Mouse (Mus musculus) hindbrain, embryonic 14.5 days (tissue): Measurements from ENCODE around the gene Mdn1. TPM values are rescaled to one million over a fixed set of nuclear protein-coding genes. Genes with fewer than 3 reads are reported as not detected.

ENCODE experiments used
- ATAC-seq: fragments of 200-750 bp; cut with Nextera tagmentation; 2 replicates; pipeline ENCODE4 v1.8.0; 2017; ENCODE audit warnings: moderate number of reproducible peaks, mild to moderate bottlenecking, moderate TSS enrichment, moderate library complexity; ENCODE audit not compliant: low FRiP score
- DNase-seq: peaks from one replicate; pipeline ENCODE4 v3.0.0-alpha.2; 2015; ENCODE audit warnings: low spot score
- H3K27ac ChIP-seq: fragments of 300-500 bp; sonication (generic); 2 replicates; pipeline ENCODE4 v1.5.1; 2014; ENCODE audit warnings: mild to moderate bottlenecking, moderate library complexity
- H3K27me3 ChIP-seq: fragments of 300-500 bp; sonication (generic); 2 replicates; pipeline ENCODE4 v1.6.1; 2014; ENCODE audit warnings: mild to moderate bottlenecking, low read length, mixed read lengths; ENCODE audit not compliant: control insufficient read depth, insufficient read depth
- H3K36me3 ChIP-seq: fragments of 300-500 bp; sonication (generic); replicated peaks from 2 replicates; pipeline ENCODE4 v1.6.1; 2014; ENCODE audit not compliant: control insufficient read depth, insufficient read depth
- H3K4me1 ChIP-seq: fragments of 300-500 bp; sonication (generic); replicated peaks from 2 replicates; pipeline ENCODE4 v1.6.1; 2014; ENCODE audit warnings: antibody characterized with exemption, low read length, mixed read lengths; ENCODE audit not compliant: control insufficient read depth, insufficient read depth
- H3K4me2 ChIP-seq: fragments of 300-500 bp; sonication (generic); replicated peaks from 2 replicates; pipeline ENCODE4 v1.6.1; 2014; ENCODE audit warnings: mild to moderate bottlenecking, moderate library complexity
- H3K4me3 ChIP-seq: fragments of 300-500 bp; sonication (generic); replicated peaks from 2 replicates; pipeline ENCODE4 v1.5.1; 2014; ENCODE audit warnings: mild to moderate bottlenecking, low read length
- H3K9ac ChIP-seq: fragments of 300-500 bp; sonication (generic); 2 replicates; pipeline ENCODE4 v1.6.1; 2014
- H3K9me3 ChIP-seq: fragments of 300-500 bp; sonication (generic); 2 replicates; pipeline ENCODE4 v1.6.1; 2016; ENCODE audit warnings: low read length; ENCODE audit not compliant: control insufficient read depth
- WGBS: fragments of 180-500 bp; shearing (Covaris S2); extraction: QIAGEN DNeasy Blood & Tissue Kit; methylation state at CpG from one replicate; pipeline ENCODE4 v1.1.7; 2014; 5-methylcytosine and 5-hydroxymethylcytosine counted together
- polyA plus RNA-seq: library from polyadenylated mRNA; unstranded; fragments of >200 nt; fragmentation: Nextera tagmentation; extraction: Ambion mirVana; gene quantifications from 2 replicates; pipeline ENCODE4 v1.2.1, GENCODE M21; 2014

Gene Mdn1
- polyA plus RNA-seq: 19.8 and 23.3 TPM in 2 replicates

DNA sequence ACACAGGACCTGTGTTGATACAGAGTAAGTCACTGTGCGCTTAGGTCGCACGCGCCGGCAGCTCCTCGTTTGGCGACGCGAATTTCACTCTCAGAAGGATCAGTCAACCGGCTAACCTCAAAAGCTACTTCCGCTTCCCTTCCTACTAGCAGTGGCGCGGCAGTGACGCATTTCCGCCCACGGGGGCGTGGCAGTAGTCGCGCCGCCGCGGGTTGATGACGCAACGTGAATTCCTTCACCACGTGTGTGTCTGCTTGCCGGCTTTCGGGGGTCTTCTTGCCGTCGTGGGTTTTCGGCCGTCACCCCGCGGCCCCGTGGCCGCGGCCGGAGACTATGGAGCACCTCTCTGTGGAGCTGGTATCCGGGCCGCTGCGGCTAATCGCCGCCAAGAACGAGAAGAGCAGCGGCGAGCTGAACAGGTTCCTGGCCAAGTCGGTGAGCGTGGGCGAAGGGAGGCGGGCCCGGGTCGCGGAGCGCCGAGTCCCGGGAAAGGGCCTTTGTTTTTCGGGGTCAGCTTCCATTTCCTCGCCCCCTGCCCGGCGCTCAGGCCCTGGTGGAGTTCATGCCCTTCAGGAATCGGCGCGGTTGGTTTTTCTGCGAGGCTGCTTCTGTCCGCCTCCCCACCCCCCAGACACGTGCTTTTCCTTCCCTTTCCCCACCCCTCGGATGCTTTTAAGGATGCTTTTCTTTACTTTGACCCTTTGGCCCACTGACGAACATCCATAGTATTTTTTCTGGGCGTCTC is at the start of gene Mdn1:
Gene Mdn1 (plus strand): TSS at position 202 of the 745 bp plus-strand sequence.
- no peaks in the 10 kb centered on the region for H3K9me3 ChIP-seq
- H3K9ac ChIP-seq: peak within 1 kb of the TSS; percentile 68
- H3K4me1 ChIP-seq: peaks cover 9% of the 10 kb centered on the region
- H3K4me2 ChIP-seq: peak within 1 kb of the TSS; percentile 74
- H3K4me3 ChIP-seq: peak within 1 kb of the TSS; percentile 78
- peak; percentile 99 for DNase-seq
- H3K36me3 ChIP-seq: peaks cover 18% of the 10 kb centered on the region; the same call in 1 of the 2 replicates
- under 1% methylated on average over 68 of the region's 68 CpGs for WGBS
- no peaks in the 10 kb centered on the region for H3K27me3 ChIP-seq
- peak; percentile 95 for ATAC-seq
- H3K27ac ChIP-seq: peak within 1 kb of the TSS; percentile 67

DNA sequence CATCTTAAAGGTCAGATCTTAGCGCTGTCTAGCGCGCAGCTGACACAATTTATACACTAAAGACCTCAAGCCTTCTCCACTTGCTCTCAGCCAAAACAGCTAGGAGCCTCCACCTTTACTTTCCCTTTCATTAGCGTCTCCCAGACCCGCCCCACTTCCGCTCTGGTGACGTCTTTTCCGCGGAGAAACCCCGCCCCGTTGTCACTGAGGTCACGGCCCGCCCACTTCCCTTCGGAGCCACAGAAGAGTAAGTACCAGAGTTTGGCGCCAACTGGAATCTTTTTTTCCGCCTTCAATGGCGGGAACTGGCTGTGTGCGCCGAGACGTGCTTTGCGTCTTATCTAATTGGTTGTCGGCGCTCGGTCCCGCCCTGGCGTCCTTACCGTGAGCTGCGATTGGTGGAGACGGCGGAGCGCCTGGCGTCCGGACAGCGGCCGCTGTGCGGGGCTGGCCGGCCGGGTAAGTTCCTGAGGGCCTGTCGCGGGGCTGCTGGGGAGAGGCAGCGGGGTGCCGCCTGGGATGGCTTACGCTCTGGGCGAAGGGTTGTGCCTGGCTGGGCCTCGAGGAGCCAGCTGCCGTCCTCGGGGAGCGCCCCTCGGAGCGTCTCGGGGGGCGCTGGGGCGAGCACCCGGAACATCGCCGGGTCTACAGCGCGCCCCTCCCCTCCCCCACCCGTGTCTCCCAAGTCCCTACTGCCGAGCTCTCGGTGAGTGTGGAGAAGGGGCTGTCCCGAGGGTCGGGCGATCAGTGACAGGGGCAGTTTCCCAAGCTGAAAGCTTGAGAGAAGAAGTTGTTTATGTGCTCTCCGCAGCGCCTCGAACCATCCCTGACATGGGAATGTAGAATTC is 41.7 kb upstream of the Mdn1 start, which contains the start of gene Casp8ap2:
Gene Casp8ap2 (plus strand): TSS at position 418 of the 848 bp plus-strand sequence.
- H3K9ac ChIP-seq: peak within 1 kb of the TSS; percentile 68
- no peaks in the 10 kb centered on the region for H3K27me3 ChIP-seq
- 0 out of 2 replicates have a peak, but pooled peaks cover 4% of the 10 kb centered on the region for H3K36me3 ChIP-seq
- peak within 1 kb of the TSS; percentile 75 for H3K4me3 ChIP-seq
- WGBS: under 1% methylated on average over 67 of the region's 67 CpGs
- H3K4me1 ChIP-seq: peaks cover 8% of the 10 kb centered on the region
- peak within 1 kb of the TSS; percentile 85 for H3K27ac ChIP-seq
- peak within 1 kb of the TSS; percentile 75 for H3K4me2 ChIP-seq
- H3K9me3 ChIP-seq: no peaks in the 10 kb centered on the region
- ATAC-seq: peak; percentile 99
- DNase-seq: peak; percentile 99

DNA sequence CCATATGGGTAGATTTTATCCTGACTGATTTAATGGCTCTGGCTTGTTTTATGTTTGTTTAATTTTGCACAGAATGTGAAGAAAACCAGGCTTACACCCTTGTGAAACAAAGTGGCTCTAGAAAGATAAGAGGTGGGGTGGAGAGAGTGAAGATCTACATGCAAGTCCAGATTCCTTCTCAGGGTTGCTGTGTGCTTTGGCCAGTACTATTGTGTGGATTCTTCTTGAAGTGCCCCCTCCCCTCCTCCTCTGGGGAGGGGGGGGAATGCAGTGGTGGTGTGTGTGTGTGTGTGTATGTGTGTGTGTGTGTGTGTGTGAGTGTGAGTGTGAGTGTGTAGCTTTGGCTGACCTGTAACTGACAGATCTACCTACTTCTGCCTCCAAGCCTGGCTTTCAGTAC is 35.3 kb upstream of the Mdn1 start:
- H3K27ac ChIP-seq: no peak overlapping the region
- no peak overlapping the region for H3K9ac ChIP-seq
- no peaks in the 10 kb centered on the region for H3K27me3 ChIP-seq
- no peak overlapping the region for H3K4me3 ChIP-seq
- H3K4me2 ChIP-seq: no peak overlapping the region
- H3K36me3 ChIP-seq: peaks cover 10% of the 10 kb centered on the region; the same call in 1 of the 2 replicates
- no peak for ATAC-seq
- no peak for DNase-seq
- no peaks in the 10 kb centered on the region for H3K9me3 ChIP-seq
- no peaks in the 10 kb centered on the region; the same call in 1 of the 2 replicates for H3K4me1 ChIP-seq

DNA sequence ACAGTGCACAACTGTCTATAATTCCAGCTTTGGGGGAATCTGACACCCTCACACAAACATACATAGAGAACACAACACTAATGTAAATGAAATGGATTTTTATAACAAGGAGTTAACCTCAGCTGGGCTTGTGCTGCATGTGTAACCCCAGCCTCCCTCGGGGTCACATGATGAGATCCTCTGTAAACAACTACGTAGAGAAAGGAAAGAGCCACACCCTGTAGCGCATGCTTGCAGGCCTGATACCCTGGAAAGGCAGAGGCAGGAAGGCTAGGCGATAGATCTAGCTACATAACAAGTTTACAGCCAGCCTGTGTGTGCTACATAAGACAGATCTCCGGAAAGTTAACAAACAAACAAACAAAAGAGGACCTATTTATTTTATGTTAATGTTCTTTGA is 5.2 kb upstream of the Mdn1 start:
- Histone ChIP-seq H3K4me3 (no peak overlapping the region), H3K27me3 (no peaks in the 10 kb centered on the region), H3K4me1 (no peaks in the 10 kb centered on the region), H3K36me3 (peaks cover 61% of the 10 kb centered on the region), H3K9ac (no peak overlapping the region), H3K4me2 (no peak overlapping the region), H3K9me3 (no peaks in the 10 kb centered on the region), H3K27ac (no peak overlapping the region)
- ATAC-seq (no peak), DNase-seq (no peak)
- WGBS: 88% methylated on average over 5 of the region's 5 CpGs

DNA sequence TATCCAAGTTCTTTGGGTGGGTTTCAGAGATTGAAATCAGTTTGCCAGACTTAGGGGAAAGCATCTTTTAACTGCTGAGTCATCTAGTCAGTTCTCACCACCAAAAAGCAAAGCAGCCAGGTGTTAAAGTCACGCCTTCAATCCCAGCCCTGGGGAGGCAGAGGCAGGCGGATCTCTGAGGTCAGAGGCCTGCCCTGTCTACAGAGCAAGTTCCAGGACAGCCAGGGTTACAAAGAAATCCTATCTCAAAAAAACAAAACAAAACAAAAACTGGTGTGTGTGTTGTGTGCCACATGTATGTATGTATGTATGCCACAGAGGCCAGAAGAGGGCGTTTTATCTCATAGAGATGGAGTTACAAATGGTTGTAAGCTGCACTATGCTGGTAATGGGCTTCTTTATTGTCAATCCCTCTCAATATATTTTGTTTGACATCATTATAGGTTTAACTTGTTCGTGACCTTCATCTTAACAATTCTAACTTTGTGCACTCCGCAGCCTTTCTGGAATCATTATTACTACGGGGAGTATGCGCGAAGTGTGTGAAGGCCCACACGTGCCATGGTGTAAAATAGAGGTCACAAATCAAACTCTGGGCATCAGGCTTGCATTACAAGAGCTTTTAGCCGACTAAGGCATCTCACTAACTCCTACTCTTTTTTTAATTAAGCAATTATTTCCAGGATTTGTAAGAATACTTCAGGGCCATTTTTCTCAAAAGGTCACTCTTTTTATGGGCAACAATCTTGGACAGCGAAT is 594 bp upstream of the Mdn1 start:
- Histone ChIP-seq H3K36me3 (peaks cover 26% of the 10 kb centered on the region), H3K4me1 (peaks cover 9% of the 10 kb centered on the region), H3K27ac (peak overlapping the region; percentile 67), H3K4me3 (peak overlapping the region; percentile 78), H3K9ac (peak overlapping the region; percentile 68), H3K27me3 (no peaks in the 10 kb centered on the region), H3K4me2 (peak overlapping the region; percentile 59), H3K9me3 (no peaks in the 10 kb centered on the region)
- ATAC-seq (peak; percentile 44; the same call in 1 of the 2 replicates), DNase-seq (peak; percentile 25)
- WGBS: 57% methylated on average over 11 of the region's 11 CpGs

DNA sequence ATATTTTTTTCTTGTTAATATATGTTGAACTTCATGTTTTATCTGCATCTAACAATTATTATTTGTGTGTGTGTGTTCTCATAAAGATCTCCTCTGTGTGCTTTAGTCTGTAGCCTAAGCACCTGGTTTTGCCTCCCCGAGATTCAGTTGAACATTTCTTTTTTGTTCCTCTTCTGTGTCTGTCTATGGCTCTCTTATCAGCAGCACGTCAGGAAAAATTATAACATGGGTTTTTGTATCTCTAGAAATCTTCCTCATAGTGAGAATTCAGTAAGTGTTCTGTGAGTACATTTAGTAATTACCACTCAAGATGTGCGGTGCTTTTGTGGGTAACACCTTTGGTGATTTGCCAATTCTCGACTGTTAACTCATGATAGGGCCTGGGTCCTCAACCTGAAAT is 8.9 kb downstream of the Mdn1 start:
- peaks cover 72% of the 10 kb centered on the region for H3K36me3 ChIP-seq
- no peaks in the 10 kb centered on the region for H3K27me3 ChIP-seq
- H3K4me1 ChIP-seq: no peaks in the 10 kb centered on the region
- no peak overlapping the region for H3K4me3 ChIP-seq
- ATAC-seq (no peak), DNase-seq (no peak)
- no peak overlapping the region for H3K27ac ChIP-seq
- H3K4me2 ChIP-seq: no peak overlapping the region
- no peak overlapping the region for H3K9ac ChIP-seq
- 93% methylated on average over 4 of the region's 4 CpGs for WGBS
- no peaks in the 10 kb centered on the region for H3K9me3 ChIP-seq

DNA sequence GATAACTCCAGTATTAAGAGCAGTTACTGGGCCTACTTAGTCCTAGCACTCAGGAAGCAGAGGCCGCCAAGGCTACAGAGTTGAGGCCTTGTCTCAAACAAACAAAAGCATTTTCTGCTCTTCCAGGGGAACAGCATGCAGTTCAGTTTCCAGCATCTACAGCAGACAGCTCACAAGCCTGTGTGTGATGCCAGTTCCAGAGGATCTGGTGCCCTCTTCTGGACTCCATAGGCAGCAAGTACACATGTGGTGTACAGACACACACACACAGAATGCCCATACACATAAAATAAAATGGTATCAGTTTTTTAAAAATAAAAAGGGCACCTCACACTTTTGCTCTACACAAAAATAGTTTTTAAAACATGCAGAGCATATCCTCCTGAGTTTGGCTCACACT is 11.4 kb downstream of the Mdn1 start:
- DNase-seq (no peak), ATAC-seq (no peak)
- H3K27ac ChIP-seq: no peak overlapping the region
- H3K9me3 ChIP-seq: no peaks in the 10 kb centered on the region
- no peaks in the 10 kb centered on the region for H3K27me3 ChIP-seq
- H3K4me2 ChIP-seq: no peak overlapping the region
- H3K4me3 ChIP-seq: no peak overlapping the region
- peaks cover 90% of the 10 kb centered on the region for H3K36me3 ChIP-seq
- 93% methylated on average over 1 of the region's 1 CpGs for WGBS
- no peak overlapping the region for H3K9ac ChIP-seq
- no peaks in the 10 kb centered on the region for H3K4me1 ChIP-seq

DNA sequence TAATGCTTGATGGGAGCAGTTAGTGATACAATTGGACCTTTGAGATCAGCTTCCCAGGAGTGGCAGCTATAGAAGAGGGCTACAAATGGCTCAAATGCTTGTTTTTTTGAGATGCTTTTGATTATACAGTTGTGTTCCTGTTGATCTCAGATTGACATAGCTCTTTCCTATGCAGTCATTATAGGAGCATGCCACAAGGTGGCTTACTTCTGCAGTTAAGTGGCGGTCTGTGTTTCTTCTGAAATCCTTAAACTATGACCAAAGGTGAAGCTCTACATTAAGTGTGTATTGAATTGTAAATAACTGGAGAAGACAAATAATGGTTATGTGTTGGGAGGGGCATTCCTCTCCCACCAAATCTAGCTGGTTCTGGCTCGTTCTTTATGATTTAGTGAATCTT is 12.9 kb downstream of the Mdn1 start:
- 92% methylated on average over 2 of the region's 2 CpGs for WGBS
- Histone ChIP-seq H3K4me1 (no peaks in the 10 kb centered on the region), H3K4me3 (no peak overlapping the region), H3K27me3 (no peaks in the 10 kb centered on the region), H3K27ac (no peak overlapping the region), H3K9ac (no peak overlapping the region), H3K9me3 (no peaks in the 10 kb centered on the region), H3K4me2 (no peak overlapping the region), H3K36me3 (peaks cover 90% of the 10 kb centered on the region)
- DNase-seq: no peak
- no peak for ATAC-seq

DNA sequence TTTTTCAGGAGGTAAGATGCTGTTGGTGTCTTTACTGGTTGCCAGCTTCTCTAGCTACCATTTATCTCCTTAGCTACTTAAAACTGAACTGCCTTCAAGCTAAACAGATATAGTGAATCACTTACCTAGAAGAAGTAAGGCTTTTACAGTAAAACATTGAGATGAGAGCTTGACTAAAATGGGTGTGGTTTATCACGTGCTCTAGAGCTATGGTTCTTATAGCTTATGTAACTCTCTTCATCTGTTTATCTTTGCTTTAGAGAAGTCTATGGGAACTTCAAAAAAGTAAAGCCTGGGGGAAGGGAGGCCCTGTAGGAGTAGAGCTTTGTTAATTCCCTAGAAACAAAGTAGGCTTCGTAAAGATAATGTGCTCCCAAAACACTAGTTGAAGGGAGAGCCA is 17.1 kb downstream of the Mdn1 start:
- no peak overlapping the region for H3K27ac ChIP-seq
- H3K27me3 ChIP-seq: no peaks in the 10 kb centered on the region
- H3K9me3 ChIP-seq: no peaks in the 10 kb centered on the region
- DNase-seq: no peak
- no peak for ATAC-seq
- WGBS: 94% methylated on average over 2 of the region's 2 CpGs
- no peaks in the 10 kb centered on the region for H3K4me1 ChIP-seq
- H3K36me3 ChIP-seq: peaks cover 97% of the 10 kb centered on the region
- H3K4me2 ChIP-seq: no peak overlapping the region
- H3K9ac ChIP-seq: no peak overlapping the region
- no peak overlapping the region for H3K4me3 ChIP-seq
